Comparison of ENCODE assay signal across 15 mouse cellular contexts in the genomic region with DNA sequence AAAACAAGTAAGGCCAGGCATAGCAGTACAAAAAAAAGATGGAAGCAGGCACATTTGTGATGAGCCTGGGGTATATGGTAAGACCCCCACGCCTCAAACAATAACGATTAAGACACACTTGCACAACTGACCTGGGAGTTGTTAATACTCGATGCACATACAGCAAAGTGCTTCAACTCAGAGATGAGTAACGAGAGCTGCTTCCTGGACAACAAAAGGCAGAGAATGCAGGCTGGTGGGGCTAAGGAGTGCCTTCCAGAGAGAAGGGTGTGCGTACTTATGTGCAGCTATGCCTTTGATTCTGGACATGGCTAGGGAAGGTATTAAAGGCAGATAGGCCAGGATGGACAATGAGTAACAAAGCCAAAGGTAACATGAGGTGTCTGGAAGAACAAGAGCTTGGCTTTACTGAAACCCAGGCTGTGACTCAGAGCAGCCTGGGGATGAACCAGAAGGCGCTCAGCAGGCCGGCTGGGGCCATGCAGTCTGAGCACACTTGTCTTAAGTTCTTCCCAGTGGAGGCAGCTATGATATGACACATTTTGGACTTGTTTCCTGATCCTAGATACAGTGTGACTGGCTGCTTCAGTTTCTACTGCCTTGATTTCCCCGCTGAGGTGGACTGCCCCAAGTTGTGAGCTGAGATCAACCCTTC.
DNase-seq lines count a peak whose midpoint lies in the region; ATAC-seq and TF ChIP-seq lines count a peak whose summit lies in the region.
"Had no signal": no experiment of that assay in that cellular context is flagged by ENCODE, and none has a peak within 500 bp of the region (broad histone marks: within the 10 kb centered on the region; RNA-seq: fewer than 3 reads in every experiment).

No protein-coding gene starts in this region.

- no peaks in the 10 kb centered on the region for H3K27me3 ChIP-seq in stomach, embryonic 16.5 days (ENCODE audit: control insufficient read depth, insufficient read depth, low read length)
- H3K27me3 ChIP-seq in stomach, postnatal 0 days (ENCODE audit: control insufficient read depth, insufficient read depth, low read length): no peaks in the 10 kb centered on the region
- 0 out of 2 replicates have a peak, but pooled peaks cover 3% of the 10 kb centered on the region for H3K27me3 ChIP-seq in midbrain, embryonic 15.5 days (replicated peaks)
- H3K27me3 ChIP-seq: forebrain, embryonic 15.5 days; heart, embryonic 12.5 days had no signal

- TF ChIP-seq EP300 in stomach, postnatal 0 days (optimal IDR thresholded peaks at IDR 0.05): no peak

- H3K4me2 ChIP-seq in stomach, embryonic 16.5 days (ENCODE audit: low read depth, low read length): no peak overlapping the region
- no peak overlapping the region for H3K4me2 ChIP-seq in stomach, postnatal 0 days (replicated peaks; ENCODE audit: low read depth)
- no peak overlapping the region for H3K4me2 ChIP-seq in midbrain, embryonic 15.5 days
- H3K4me2 ChIP-seq: liver, embryonic 11.5 days had no signal

- 0 out of 2 replicates have a peak overlapping the region, but pooled peaks have one; percentile 26 for H3K27ac ChIP-seq in stomach, embryonic 16.5 days (ENCODE audit: low read length)
- no peak overlapping the region for H3K27ac ChIP-seq in stomach, postnatal 0 days (replicated peaks)
- no peak overlapping the region for H3K27ac ChIP-seq in midbrain, embryonic 15.5 days
- H3K27ac ChIP-seq: forebrain, embryonic 15.5 days; midbrain, embryonic 13.5 days had no signal

- no peak for ATAC-seq in stomach, embryonic 16.5 days (ENCODE audit: insufficient read depth, low FRiP score)
- ATAC-seq in stomach, postnatal 0 days (ENCODE audit: low FRiP score, low TSS enrichment): no peak; the same call in 1 of the 2 replicates
- no peak for ATAC-seq in midbrain, embryonic 15.5 days (replicated peaks)
- ATAC-seq: forebrain, embryonic 15.5 days had no signal

- no peak overlapping the region for H3K4me3 ChIP-seq in stomach, embryonic 16.5 days (replicated peaks; ENCODE audit: low read length)
- no peak overlapping the region for H3K4me3 ChIP-seq in stomach, postnatal 0 days (ENCODE audit: low read depth, low read length)
- no peak overlapping the region for H3K4me3 ChIP-seq in midbrain, embryonic 15.5 days
- no peak overlapping the region for H3K4me3 ChIP-seq in lung, adult 2 months (replicated peaks; ENCODE audit: extremely low read depth, low read depth, low read length)
- H3K4me3 ChIP-seq: forebrain, embryonic 15.5 days; heart, embryonic 12.5 days had no signal

- H3K9me3 ChIP-seq in stomach, embryonic 16.5 days (replicated peaks; ENCODE audit: control insufficient read depth, low read length): 0 out of 2 replicates have a peak, but pooled peaks cover 3% of the 10 kb centered on the region
- no peaks in the 10 kb centered on the region for H3K9me3 ChIP-seq in stomach, postnatal 0 days (ENCODE audit: control insufficient read depth, low read length)
- no peaks in the 10 kb centered on the region for H3K9me3 ChIP-seq in midbrain, embryonic 15.5 days
- H3K9me3 ChIP-seq: forebrain, embryonic 15.5 days; heart, embryonic 12.5 days; midbrain, embryonic 13.5 days had no signal

- no peak for DNase-seq in stomach, postnatal 0 days (ENCODE audit: low spot score)
- DNase-seq in ZHBTc4 (ENCODE audit: low read depth, low spot score): peak; percentile 59
- peak; percentile 74 for DNase-seq in cerebellum, adult 9-11 months
- no peak for DNase-seq in layer of hippocampus, postnatal 36 days
- DNase-seq in lung, adult 2 months: no peak
- DNase-seq: adrenal gland, postnatal 36 days; kidney, adult 18-20 months; kidney, postnatal 25 days; thymus, adult 18-20 months had no signal

- no peak overlapping the region for H3K9ac ChIP-seq in stomach, embryonic 16.5 days (ENCODE audit: low read length)
- H3K9ac ChIP-seq in stomach, postnatal 0 days (ENCODE audit: low read length): no peak overlapping the region
- no peak overlapping the region for H3K9ac ChIP-seq in midbrain, embryonic 15.5 days
- H3K9ac ChIP-seq: heart, embryonic 12.5 days had no signal

- no peak for TF ChIP-seq CTCF in stomach, postnatal 0 days (IDR thresholded peaks at IDR 0.05; ENCODE audit: low read depth)
- no peak for TF ChIP-seq CTCF in lung, adult 2 months (IDR thresholded peaks at IDR 0.05; ENCODE audit: insufficient read depth, low read length)

- TF ChIP-seq POLR2A in lung, adult 2 months (IDR thresholded peaks at IDR 0.05; ENCODE audit: borderline replicate concordance, extremely low read depth, low read depth, low read length): no peak

- H3K36me3 ChIP-seq in stomach, embryonic 16.5 days (ENCODE audit: control insufficient read depth, insufficient read depth, low read length): no peaks in the 10 kb centered on the region
- H3K36me3 ChIP-seq in stomach, postnatal 0 days (ENCODE audit: control insufficient read depth, insufficient read depth, low read length): no peaks in the 10 kb centered on the region
- no peaks in the 10 kb centered on the region for H3K36me3 ChIP-seq in midbrain, embryonic 15.5 days (replicated peaks)
- H3K36me3 ChIP-seq: forebrain, embryonic 15.5 days; midbrain, embryonic 13.5 days had no signal

- 73% methylated on average over 8 of the region's 8 CpGs for WGBS in stomach, embryonic 16.5 days
- WGBS in stomach, postnatal 0 days: 76% methylated on average over 8 of the region's 8 CpGs
- WGBS in midbrain, embryonic 15.5 days: 62% methylated on average over 8 of the region's 8 CpGs
- WGBS in lung, adult 2 months: 78% methylated on average over 8 of the region's 8 CpGs

- peaks cover 10% of the 10 kb centered on the region; the same call in 1 of the 2 replicates for H3K4me1 ChIP-seq in stomach, embryonic 16.5 days (ENCODE audit: control insufficient read depth, insufficient read depth, low read length)
- H3K4me1 ChIP-seq in stomach, postnatal 0 days (replicated peaks; ENCODE audit: control insufficient read depth, insufficient read depth): no peaks in the 10 kb centered on the region
- peaks cover 13% of the 10 kb centered on the region for H3K4me1 ChIP-seq in midbrain, embryonic 15.5 days
- no peaks in the 10 kb centered on the region for H3K4me1 ChIP-seq in lung, adult 2 months (ENCODE audit: control insufficient read depth, insufficient read depth, low read length)

Comparison
In these comparisons a context has a peak if more than half of its experiments do, and no peak if none do; other contexts are left out.
1. DNase-seq: peak in ZHBTc4 (single experiment) and cerebellum, adult 9-11 months (single experiment); none in stomach, postnatal 0 days (single experiment), layer of hippocampus, postnatal 36 days (0 of 2) and lung, adult 2 months (single experiment).